Mouse (Mus musculus) granulocyte monocyte progenitor cell, adult 5-6 weeks (primary cell): ENCODE results near the gene Tead1. TPM values are rescaled to one million over a fixed set of nuclear protein-coding genes. Genes with fewer than 3 reads are reported as not detected.

ENCODE experiments used
- ATAC-seq: replicated peaks from 2 replicates; pipeline ENCODE4 v1.8.0; 2016; ENCODE audit warnings: mild to moderate bottlenecking, moderate TSS enrichment, inconsistent platforms; ENCODE audit not compliant: poor library complexity, severe bottlenecking
- total RNA-seq, 2 experiments: library from RNA; stranded (forward) in 1 of 2; stranded (reverse) in 1 of 2; fragments of 200-712, 200-1000 nt in 1 of 2; fragments of >200 nt in 1 of 2; fragmentation: Nextera tagmentation in 1 of 2; gene quantifications; 2 replicates each; pipeline ENCODE4 v1.2.3; 2014 to 2017

Tead1 gene
- total RNA-seq, 2 experiments from 2014 or later: not detected

DNA sequence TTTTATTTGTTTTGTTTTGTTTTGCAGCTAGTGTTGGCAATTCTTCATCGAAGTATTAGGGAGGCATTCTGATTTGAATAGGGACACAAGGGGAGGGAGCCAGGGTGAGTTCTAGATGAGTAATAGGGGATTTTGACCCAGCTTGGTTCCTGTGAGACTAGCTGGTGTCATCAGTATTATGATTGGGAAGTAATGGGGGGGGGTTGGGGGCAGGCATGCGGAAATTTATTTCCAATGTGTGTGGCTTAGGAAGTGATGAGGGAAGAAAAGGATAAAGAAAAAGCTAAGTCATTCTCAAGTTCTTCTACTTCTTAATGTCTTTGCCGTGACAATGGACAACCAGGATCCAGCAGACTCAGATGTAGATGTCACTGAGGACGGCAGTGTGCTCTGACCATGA lies 85.8 kb downstream of the Tead1 start:
- no peak for ATAC-seq

DNA sequence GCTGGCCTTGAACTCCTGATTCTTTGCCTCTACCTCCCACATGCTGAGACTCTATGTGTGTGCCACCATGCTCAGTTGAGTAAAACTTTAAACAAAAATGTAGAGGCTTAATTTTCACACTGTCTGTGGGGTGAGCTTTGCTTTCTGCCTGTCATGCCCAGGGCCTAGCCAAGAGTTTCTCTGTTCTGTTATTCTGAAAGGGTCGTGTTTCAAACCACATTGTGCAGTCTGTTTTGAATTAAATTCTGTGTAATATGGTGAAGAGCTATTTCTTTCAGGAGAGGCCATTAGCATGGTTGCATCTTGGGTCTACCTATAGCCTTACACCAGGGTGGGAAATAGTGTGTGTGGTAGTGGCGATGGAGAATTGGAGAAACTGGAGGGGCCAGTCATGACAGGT lies 90.7 kb downstream of the Tead1 start:
- ATAC-seq: no peak

DNA sequence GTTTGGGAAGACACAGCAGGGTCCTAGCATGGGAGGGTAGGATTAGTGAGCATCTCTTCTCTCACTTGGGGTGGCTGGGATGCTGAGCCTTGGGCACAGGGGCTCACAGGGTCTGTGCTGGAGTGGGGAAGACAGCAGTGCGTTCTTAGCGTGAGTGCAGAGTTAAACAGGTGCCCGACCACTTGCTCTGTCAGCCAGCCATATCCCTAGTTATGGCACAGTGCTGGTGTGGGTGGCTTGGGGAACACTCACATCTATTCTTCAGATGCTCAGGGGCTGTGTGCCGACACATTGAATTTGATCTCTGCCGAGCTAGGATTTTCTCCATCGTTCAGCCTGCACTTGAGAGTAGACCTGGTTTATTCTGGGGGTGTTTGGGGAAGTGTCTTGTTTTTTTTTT lies 92.3 kb downstream of the Tead1 start:
- no peak for ATAC-seq

DNA sequence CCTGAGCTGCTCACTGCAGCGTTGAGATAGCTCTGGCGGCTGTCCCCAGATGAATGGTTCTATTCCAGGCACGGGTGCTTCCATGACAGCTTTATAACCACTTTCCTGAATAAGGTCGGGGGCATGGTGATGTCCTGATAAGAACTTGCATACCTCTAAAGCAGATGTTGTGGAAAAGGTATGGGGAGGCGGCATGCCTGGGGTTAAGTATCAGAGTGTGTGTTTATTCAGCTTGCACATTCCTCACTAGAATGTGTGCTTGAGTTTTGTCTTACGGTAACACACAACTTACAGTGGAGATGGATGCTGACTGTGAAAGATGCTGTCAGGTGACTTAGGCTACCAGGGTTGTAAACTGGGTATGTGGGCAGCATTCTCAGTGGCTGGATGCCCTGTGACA lies 93.7 kb downstream of the Tead1 start:
- no peak for ATAC-seq

DNA sequence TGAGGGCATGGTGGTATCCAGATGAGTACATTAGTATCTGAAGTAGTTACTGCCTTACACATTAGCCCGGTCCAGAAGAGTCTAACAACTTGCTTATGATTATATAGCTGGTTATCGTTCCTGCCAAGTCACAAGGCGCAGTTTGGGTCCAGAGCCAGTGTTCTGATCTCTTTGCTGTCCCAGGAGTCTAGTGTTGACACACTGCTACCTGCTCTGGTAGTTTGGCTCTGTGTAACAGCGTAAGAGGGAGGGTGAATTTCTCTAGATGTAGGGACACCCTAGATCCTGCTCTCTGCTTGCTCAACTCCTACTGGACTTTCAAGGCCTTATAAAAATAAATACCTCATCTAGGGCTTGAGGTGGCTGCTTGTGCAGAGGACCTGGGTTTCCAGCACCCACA lies 94.5 kb downstream of the Tead1 start:
- ATAC-seq: no peak

DNA sequence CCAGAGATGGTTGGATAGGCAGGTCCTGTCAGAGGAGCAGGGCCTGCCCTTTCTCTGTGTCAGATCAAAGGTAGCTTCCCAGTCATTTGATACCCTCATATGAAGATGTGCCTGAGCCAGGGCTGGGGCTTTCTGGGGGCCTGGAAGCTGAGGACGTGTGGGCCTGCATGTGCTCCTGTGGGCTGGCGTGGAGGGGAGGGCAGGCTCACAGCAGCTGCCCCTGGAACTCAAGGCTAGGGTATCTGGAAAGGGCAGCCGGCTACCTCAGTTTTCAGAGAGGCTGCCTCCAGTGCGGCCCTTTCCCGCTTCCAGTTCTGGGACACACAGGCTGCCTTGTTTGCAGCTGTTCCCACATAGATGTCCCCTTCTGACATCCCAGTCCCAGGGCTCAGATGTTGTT lies 96.7 kb downstream of the Tead1 start:
- ATAC-seq: no peak

DNA sequence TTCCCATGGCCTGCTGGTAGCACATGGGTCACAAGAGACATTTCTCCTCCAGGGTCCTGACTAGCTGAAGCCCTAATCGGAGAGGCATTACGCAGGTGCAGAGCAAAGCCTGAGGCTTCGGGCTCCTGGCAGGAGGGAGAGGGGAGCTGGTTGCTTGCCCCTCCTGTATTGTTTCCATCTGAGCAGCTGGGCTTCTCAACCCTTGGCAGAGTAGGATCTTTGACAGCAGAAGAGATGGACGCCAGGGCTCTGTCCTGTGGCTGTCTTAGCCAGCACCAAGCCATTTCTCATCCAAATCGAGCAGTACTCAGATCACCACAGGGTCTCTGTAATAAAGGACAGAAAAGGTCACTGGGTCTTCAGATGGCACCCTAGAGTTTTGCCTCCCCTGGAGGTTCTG lies 97.6 kb downstream of the Tead1 start:
- no peak for ATAC-seq

DNA sequence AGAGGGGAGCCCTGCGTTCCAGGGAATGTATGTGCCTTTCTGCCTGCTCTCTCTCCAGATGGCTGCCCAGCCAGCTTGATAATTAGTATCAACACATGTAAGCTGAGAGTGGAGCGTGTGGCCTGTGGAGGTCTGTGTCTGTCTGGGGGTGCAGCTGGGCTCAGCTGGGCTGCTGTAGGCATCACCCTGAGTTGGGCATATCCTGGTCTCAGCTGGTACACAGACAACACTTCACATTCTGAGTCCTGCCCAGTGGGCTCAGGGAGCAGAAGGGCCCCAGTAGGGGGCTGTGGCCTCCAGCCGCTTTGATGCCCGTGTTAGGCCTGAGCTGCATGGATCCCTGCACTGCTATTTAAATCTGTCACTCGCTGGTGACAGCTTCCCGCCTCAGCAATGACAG lies 100.5 kb downstream of the Tead1 start:
- no peak for ATAC-seq

DNA sequence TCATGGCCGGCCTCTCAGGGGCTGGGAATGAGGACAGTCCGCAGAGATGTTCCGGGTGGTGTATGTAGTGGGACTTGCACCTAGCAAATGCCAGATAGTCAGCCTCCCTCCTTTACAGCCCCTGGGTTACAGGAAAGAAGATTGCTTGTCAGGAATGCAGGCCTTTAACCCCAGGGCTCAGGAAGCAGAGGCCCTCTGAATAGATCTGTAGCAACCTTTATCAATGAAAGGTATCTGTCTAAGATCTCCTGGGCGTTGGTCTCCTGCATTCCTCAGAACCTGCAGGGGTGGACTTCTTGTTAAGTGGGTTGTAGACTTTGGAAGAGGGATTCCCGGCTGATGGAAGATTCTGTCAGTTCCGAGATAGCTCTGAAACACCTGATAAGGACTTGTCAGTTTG lies 101.8 kb downstream of the Tead1 start:
- no peak for ATAC-seq

DNA sequence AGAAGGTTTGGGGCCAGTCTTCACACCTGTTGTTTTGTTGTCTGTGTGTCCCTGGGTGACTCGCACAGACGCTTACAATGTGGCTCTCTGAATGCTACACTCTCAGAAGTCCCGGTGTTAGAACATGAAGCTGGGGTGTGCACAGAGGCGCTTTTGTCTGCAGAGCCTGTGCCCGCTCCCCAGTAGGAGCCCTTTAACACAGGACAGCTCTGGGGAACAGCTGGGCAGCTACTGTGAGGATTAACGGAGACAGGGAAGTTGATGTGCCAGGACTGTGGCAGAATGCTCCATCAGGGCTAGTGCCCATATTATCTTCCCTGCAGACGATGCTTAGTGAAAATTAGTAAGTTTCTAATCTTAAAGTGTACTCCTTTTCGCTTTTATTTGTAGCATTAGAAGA lies 102.9 kb downstream of the Tead1 start:
- no peak for ATAC-seq

DNA sequence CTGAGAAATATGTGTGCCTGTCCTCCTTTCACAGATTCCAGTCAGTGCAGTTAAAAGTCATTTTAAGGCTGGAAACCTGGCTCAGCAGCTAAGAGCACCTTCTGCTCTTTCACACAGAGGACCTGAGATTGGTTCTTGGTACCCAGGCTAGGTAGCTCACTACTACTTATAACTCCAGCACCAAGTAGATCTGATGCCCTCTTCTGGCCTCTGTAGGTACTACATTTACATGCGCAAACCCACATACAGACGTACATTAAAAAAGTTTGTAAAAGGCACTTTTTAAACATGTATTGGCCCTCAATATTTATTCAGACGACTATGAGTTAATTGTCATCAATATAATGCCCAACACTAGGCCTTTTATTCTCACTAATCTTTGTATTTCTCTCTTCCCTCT lies 105.2 kb downstream of the Tead1 start:
- no peak for ATAC-seq

DNA sequence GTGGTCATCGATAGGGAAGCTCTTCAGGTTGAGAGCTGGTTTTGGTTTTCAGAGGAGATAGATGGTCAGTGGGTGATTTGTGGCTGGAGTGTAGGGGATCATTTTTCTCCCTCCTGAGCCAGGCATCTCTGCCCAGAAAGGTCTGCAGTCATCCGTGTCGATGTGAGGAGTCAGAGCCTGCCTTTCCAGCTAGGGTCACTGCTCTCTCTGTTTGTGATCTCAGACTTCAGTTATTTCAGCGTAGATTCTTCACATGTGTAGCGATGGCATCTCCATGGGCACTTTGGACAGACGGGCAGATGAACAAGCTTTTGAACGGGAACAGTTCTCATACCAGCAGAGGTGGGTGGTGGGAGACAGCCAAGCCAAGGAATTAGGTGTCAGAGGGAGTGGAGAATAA lies 106.2 kb downstream of the Tead1 start:
- no peak for ATAC-seq

DNA sequence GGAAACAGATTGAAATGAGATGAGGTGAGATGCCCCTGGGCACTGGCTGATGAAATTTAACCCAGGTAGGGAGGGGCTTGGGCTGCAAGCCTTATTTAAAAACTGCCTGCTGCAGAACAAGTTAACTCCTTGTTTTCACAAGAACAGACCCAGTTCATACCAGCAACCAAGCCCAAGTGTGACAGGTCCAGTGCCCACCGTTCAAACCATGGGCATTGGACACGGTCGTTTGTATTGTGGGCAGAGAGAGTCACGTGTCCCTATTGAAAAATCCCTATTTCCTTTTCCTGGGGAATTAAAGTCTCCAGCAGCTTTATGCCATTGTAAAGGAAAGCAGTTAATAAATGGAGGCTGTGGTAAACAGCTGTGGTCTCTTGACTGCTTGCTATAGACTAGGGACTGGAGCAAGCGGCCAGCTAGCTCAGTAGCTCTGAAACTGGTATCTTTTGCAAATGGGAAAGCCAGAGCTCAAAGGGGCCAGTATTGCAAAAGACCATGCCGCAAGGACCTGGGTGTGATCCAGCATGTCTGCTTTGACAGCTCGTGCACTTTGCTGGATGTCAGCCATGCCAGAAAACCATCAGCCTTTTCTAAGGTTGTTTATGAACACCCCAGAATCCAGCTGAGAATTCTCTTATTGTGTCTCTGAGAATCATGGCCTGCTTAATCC lies 107.6 kb downstream of the Tead1 start:
- ATAC-seq: no peak

DNA sequence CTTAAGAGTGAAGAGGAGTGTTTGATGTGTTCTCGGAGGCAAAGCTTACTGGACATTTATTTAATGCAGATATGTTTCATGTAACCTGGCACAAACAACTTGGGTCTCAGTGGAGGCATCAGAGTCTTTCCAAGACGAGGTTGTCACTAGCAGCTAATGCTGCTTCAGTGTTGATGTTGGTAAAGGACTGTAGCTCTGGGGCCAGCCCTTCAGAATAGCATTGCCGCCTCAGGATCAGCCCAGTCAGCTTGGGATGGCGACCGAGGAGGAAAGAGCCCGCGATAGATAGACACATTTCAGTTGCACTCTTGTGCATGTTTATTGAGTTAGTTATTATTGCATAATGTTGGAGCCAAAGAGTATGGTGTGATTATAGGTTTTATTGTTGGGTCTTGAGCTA lies 108.2 kb downstream of the Tead1 start:
- ATAC-seq: no peak

DNA sequence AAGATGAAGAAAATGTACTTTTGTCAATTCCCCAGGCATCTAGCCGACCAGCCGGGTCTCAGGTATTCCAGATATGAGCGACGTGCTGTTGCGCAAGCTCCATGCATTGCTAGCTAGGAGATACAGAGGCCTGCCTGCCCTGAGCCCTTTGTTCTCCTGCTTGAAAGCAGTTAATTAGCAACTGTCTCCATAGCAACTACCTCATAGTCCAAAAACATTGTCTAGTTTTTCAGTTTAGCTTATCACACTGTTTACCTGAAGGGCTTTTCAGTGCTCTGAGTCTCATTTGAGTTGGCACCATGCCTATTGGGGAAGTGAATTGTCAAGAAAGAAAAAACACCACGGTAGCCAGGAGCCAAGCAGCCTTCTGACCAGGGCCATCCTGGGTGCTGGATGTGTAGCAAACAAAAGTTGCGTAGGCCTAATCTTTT lies 109.2 kb downstream of the Tead1 start:
- no peak for ATAC-seq

DNA sequence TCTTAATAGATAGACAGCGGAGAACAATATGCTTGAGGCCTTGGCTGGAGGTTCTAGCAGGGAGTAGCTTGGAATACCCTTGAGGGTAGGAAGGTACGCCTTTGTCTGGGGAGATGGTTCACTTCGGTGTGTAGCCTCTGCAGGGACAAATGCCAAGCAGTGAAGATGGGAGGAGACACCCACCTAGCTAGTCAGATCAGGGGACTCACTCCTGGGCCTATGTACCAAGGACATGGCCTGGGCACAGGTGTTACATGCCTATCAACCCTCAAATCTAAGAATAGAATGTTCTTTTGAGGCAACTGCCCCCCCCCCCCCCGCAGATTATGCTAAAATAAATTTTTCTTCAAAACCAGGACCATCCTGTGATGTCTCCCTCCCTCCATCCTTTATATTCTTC lies 110.6 kb downstream of the Tead1 start:
- no peak for ATAC-seq

DNA sequence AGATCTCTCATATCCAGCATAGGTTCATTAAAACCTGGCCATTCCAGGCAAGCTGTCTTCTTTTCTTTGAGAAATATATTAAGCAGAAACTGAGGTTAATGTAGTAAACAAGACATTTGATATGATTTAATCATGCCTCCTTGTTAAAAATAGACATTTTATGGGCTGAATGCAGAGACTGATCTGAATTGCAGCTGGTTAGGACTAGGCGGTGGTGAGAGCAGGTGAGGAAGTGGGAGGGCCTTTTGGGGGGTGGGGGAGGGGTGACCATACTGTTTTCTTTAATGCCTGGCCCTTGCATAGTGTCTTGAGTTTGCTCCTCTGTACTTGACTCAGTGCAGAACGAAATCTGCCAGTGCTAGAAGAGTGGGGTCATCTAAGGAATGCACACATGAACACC lies 111.2 kb downstream of the Tead1 start:
- ATAC-seq: no peak

DNA sequence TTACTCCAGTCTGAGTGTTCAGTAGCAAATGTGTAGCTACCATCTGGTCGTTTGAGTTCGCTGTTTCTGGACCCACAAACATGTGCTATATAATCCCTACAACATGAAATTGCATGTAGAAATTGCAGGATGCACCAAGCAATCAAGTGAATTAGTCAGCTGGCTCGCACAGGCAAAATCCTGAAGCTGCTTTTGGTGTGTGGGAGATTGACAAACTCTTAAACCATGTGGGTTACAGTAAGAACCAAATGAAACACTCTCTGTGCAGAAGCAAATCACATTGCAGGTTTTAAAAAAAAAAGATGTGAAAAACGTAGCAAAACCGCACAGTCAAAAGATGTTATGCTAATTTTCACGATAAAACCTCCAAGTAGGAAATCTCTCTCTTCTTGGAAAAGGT lies 113.6 kb downstream of the Tead1 start:
- ATAC-seq: no peak

DNA sequence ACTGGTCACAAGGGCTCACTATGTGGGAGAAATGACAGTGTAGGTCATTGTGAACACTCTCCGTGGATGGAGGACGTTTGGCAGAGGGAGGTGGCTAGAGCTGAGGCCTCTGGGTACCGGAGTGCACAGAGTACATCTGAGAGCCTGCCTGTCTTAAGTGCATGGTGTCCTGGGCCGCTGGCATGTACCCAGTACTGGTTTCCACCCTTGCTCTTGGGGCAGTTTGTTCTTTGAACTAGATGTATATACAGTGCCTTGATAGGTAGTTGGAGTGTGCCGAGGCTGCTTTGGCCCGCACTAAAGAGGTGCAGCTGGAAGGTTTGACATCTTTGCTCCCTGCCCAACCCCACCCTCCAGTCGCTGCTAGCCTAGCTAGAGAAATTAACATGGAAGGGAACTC lies 114.8 kb downstream of the Tead1 start:
- ATAC-seq: no peak

DNA sequence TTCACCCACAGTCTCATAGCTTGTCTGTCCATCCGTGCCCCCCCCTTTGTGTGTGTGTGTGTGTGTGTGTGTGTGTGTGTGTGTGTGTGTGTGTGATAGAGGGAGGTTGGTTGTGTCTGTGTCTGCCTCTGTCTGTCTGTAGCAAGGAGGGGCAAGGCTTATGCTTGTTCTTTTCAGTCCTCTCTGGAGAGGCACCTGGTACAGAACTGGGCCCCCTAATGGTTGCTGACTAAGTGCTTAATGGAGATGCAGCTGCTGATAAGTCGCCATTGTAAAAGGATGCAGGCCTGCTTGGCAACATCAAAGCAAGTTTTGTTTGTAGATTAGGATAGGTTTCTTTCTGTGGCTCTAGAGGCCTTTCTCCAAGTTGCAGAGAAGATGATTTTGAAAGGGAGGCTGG lies 115.4 kb downstream of the Tead1 start:
- no peak for ATAC-seq

DNA sequence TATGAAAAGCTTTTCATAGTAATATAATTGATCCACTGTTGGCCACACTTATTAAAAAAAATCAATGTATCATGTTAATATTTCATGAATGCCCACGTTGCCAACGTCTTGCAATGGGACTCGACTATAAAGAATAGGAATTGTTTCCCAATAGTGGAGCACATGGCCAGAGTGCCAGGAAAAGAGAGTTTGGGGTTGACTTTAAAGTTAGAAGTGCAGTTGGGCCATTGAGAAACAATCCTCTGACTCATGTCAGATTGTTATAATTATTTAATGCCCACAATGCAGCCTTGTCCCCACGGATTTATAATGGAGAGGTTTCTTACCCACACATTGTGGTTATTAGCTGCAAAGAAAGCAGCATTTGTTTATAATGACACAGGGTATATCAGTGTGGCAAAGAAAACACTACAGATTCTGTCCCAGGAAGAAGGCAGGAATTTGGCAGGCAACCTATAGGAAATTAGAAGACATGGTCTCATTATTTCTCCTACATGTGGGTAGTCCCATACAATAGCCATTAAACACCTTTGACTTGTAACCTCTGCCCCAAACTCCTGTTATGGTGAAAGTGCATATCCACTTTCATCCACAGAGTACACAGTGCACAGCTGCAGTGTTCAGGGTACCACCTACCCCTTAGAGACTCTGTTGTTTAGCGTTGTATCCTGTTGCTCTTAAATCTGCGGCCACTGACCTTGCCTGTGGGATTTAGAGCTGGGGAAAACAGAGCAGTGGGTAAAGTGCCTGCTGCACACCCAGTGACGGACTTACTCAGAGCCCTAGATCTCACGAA lies 118.6 kb downstream of the Tead1 start:
- no peak for ATAC-seq

DNA sequence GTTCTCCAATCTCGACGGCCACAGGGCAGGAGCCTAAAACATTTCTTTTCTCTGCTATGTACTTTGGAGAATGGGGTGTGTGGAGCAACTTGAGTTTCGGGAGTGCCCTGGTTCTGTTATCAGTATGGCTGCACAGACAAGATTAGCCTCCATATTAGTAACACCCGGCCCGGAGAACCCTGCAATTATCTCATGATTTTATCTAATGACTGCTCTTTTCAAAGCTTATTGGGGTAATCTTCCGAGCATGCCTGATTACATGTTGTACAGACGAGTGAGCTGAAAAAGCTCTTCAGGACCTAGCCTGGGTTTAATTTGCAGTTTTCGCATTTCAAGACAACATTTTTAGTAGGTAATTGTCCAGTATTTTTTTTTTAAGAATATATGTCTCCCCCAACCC lies 122.6 kb downstream of the Tead1 start:
- no peak for ATAC-seq
